Mouse (Mus musculus) heart, postnatal 14 days (tissue): ENCODE results near the gene Pnrc2. TPM values are rescaled to one million over a fixed set of nuclear protein-coding genes. Genes with fewer than 3 reads are reported as not detected.

Source experiments
- DNase-seq, 2 experiments: peaks; one replicate each; pipeline ENCODE4 v3.0.0; 2021 to 2022
- intact Hi-C: fragments of 180-260 bp; cut with DNase I; formaldehyde crosslinking; loops from one replicate; pipeline ENCODE4 v1.15.1; 2025
- total RNA-seq, 2 experiments: library from RNA; stranded (reverse); gene quantifications; 2 replicates each; pipeline ENCODE4 v1.2.3; 2021

Pnrc2 gene
- total RNA-seq, 2 experiments from 2014 or later = 79.0 to 84.8 TPM

DNA sequence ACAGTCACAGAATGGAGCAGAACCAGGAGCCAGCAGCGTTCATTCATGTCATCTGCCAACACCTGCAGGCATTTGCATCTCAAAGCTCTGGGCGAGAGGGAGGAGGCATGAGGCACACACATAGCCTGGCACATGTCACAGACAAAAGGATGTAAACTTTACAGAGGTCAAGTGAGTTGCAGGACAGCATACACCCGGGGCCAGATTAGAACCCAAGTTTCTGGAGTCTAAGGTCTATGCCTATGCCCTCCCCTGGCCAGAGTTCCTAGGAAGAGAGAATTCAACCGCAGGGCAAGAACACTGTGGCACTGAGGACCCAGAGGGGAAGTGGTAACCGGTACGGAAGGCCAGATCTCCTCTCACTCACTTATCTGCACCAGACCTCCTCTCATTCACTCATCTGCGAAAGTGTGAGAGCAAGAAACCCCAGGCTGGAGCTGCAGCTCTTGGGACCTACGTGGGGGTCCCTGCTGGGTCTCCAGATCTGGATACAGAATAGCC, 21.5 kb upstream of the Pnrc2 start, which contains the start of gene Cnr2:
Gene Cnr2 (plus strand): TSS at position 324 of the 501 bp plus-strand sequence.
- intact Hi-C loops = no loop called here
- no peak for DNase-seq

DNA sequence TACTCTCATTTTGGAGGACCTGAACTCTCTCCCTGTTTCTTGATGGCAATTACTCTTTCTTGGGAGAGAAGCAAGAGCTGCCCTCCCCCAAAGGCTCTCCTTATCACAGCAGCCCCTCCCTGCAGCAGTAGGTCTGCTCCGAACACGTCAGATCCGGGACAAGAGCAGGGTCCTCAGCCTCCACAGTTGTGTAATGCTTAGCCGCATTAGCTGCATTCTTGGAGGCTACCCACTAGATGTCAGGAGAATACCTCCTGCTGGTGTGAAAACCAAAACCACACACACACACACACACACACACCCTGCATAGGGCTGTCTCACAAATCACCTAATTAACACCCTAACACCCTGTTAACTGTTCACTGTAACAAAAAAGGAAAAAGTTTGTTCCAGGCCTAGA, 19.2 kb upstream of the Pnrc2 start:
- intact Hi-C loops = loop anchor here (5.0 kb wide), 3 partner anchors 39 to 159 kb away; partner anchors contain the start of genes Gale and Rpl11

DNA sequence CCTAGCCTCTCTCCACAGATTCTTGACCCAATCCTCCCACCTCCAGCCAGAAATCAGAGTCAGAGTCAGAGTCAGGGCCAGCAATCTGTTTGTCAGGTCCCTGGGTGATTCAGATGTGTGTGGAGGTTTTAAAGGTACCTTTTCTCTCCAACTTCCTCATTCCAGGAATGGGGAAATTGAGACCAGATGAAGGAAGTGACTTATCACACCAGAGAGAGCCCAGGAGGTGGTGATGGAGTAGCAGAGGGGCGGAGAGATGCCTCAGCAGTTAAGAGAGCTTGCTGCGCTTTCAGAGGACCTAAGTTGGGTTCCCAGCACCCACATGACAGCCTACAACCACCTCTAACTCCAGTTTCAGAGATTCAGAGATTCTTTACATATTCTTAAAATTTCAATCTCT, 17.9 kb upstream of the Pnrc2 start:
- intact Hi-C loops = loop anchor here (2.0 to 5.0 kb wide), 4 partner anchors 27 to 161 kb away; partner anchors contain the start of genes Gale and Rpl11

More for the DNA sequence above, 19.2 kb upstream of the Pnrc2 start:
- no peak for DNase-seq

GRCm38 (mm10) chr4:135889884-135890283, 16.2 kb upstream of the Pnrc2 start:
- intact Hi-C loops = loop anchor here (2.0 to 10.0 kb wide), 5 partner anchors 29 to 185 kb away; partner anchors contain the start of genes Gale and Rpl11
- DNase-seq = peak; percentile 82 to 88

More for the DNA sequence above, 17.9 kb upstream of the Pnrc2 start:
- DNase-seq = no peak

DNA sequence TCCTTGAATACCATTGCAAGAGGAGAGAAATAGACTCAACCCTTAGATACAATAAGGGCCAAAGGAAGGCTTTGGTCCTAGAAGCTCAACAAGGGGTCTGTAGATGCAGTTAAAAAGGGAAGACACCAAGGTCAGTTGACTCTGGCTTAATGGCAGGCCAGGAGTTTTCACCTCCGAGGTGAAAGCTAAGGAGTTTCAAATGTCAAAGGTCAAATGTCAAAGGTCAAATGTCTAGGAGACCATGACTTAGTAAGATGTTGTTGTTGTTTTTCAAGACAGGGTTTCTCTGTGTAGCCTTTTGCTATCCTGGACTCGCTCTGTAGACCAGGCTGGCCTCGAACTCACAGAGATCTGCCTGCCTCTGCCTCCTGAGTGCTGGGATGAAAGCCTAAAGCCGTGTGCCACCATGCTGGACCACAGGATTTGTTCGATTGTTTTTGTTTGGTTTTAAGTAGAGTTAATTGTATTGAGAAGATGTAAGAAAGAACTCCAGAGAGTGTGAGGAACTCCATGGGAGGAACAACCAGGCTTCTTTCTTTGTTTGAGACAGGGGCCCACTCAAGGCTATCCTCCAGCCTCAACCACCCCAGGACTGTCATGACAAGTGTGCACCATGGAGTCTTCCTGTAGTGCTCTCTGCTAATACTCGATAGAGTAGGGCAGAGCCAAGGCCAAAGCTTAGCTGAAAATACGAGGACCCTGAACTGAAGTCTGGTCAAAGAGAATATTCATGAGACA, 15.7 kb upstream of the Pnrc2 start:
- intact Hi-C loops = loop anchor here (10.0 kb wide), 1 partner anchor 185 kb away; no protein-coding TSS in a partner anchor
- DNase-seq = no peak

DNA sequence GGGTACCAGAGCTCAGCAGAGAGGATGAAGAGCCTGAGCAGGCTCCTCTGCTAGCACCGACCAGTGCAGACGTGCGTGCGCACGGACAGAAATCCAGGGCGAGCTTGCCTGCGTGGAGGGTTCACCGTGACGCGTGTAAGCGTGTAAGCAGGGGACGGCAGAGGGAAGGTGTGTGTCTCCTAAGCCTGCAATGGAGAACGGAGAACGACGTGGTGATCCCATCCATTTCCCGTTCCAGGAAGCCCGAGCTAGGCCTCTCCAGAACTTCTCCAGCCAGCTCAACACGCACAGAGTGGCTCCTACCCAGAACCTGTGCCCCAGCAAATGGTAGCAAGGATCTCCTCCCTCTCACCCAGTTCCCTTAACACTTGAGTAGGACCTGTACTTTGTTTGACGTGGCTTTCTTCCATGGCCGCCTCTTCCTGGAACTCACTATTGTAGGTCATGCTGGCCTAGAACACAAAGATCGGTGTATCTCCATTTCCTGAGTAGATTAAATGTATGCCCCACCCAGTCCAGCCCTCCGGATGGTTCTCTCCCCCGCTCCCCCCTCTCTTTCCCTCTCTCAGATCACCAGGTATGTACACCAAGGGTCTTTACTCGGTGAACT, 14.9 kb upstream of the Pnrc2 start:
- no peak for DNase-seq
- intact Hi-C loops = loop anchor here (10.0 kb wide), 1 partner anchor 184 kb away; no protein-coding TSS in a partner anchor

DNA sequence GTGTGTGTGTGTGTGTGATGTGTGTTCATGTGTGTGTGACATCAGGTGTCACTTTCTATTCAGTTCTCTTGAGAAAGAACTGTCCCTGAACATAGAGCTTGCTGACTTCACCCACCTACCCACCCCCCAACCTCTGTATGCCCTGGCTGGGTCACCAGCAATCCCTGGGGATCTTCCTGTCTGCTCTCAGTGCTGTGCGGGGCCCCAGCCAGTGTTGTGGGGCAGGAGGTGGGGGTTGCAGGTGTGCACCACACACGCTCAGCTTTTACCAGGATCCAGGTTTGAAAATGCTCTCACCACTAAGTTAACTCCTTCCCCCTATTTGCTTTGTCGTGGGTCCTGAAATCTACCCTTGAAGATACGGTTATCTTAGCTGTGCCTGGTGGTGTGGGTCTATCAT, 12.5 kb upstream of the Pnrc2 start:
- no peak for DNase-seq
- intact Hi-C loops = loop anchor here (10.0 kb wide), 1 partner anchor 181 kb away; no protein-coding TSS in a partner anchor

- intact Hi-C loops = loop anchor here (10.0 kb wide), 1 partner anchor 181 kb away; no protein-coding TSS in a partner anchor
These were observed 12.0 kb upstream of the Pnrc2 start for GRCm38 (mm10) chr4:135885676-135886075.

GRCm38 (mm10) chr4:135884531-135884930, 10.9 kb upstream of the Pnrc2 start:
- DNase-seq = no peak
- intact Hi-C loops = loop anchor here (10.0 kb wide), 1 partner anchor 180 kb away; no protein-coding TSS in a partner anchor

More at GRCm38 (mm10) chr4:135885676-135886075, 12.0 kb upstream of the Pnrc2 start:
- DNase-seq = no peak

- no peak for DNase-seq
- intact Hi-C loops = loop anchor here (10.0 kb wide), 1 partner anchor 179 kb away; no protein-coding TSS in a partner anchor
These were observed 10.3 kb upstream of the Pnrc2 start for GRCm38 (mm10) chr4:135883881-135884516.

DNA sequence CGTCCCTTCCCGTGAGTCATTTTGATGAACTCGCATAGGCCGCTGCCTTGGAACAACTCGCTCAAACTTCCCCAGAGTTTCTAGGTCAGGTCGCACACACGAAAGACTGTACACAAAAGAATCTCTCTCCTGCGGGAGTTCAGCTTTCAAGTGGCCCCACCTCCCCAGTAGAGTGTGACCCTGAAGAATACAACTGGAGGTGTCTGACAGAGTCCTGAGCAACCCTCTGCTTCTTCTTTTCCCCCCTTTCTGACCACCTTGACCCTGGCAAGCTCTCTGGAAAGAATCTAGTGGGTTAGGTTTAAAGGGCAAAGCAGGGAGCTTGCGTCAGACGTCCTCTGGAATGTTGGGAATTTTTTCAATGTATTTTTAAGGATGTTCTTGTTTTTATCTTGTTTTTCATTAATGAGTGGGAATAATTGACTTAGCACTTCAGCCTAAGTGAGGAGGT, 9.8 kb upstream of the Pnrc2 start:
- intact Hi-C loops = loop anchor here (10.0 kb wide), 1 partner anchor 179 kb away; no protein-coding TSS in a partner anchor
- no peak for DNase-seq

DNA sequence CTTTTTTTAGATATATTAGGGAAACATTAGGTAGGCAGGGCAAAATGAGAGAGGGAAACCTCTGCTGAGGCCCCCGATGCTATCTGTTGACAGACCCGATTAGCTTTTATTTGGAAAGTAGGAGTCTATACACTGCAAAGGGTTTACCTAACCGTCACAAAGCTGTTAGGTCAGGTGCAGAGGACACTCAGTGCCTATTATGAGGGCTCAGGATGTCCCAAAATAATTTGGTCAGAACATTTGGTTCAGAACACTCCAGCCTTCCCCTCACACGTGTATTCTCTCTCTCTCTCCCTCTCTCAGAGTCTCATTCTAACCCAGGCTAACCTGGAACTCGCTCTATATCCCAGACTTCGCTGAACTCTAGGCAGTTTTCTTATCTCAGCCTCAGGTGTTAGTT, 8.4 kb upstream of the Pnrc2 start:
- DNase-seq = no peak
- intact Hi-C loops = loop anchor here (10.0 kb wide), 1 partner anchor 177 kb away; no protein-coding TSS in a partner anchor

- intact Hi-C loops = loop anchor here (10.0 kb wide), 1 partner anchor 176 kb away; no protein-coding TSS in a partner anchor
- no peak for DNase-seq
These were observed 6.9 kb upstream of the Pnrc2 start for GRCm38 (mm10) chr4:135880576-135880975.

GRCm38 (mm10) chr4:135880018-135880417, 6.4 kb upstream of the Pnrc2 start:
- DNase-seq = no peak
- intact Hi-C loops = loop anchor here (10.0 kb wide), 1 partner anchor 175 kb away; no protein-coding TSS in a partner anchor

- intact Hi-C loops = no loop called here
These were observed 5.4 kb upstream of the Pnrc2 start for GRCm38 (mm10) chr4:135879021-135879420.

DNA sequence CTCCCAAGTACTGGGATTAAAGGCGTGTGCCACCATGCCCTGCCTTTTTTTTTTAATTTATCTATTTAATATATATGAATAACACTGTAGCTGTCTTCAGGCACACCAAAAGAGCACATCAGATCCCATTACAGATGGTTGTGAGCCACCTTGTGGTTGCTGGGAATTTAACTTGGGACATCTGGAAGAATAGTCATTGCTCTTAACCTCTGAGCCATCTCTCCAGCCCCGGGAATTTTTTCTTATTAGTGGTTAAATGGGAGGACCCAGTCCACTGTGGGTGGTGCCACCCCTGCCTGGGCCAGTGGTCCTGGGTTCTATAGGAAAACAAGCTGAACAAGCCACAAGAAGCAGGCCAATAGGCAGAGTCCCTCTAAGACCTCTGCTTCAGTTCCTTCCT, 4.1 kb upstream of the Pnrc2 start:
- intact Hi-C loops = loop anchor here (2.0 kb wide), 2 partner anchors 55 to 77 kb away; no protein-coding TSS in a partner anchor
- peak in 1 of 2 experiments; percentile 48 for DNase-seq

More at GRCm38 (mm10) chr4:135879021-135879420, 5.4 kb upstream of the Pnrc2 start:
- no peak for DNase-seq

DNA sequence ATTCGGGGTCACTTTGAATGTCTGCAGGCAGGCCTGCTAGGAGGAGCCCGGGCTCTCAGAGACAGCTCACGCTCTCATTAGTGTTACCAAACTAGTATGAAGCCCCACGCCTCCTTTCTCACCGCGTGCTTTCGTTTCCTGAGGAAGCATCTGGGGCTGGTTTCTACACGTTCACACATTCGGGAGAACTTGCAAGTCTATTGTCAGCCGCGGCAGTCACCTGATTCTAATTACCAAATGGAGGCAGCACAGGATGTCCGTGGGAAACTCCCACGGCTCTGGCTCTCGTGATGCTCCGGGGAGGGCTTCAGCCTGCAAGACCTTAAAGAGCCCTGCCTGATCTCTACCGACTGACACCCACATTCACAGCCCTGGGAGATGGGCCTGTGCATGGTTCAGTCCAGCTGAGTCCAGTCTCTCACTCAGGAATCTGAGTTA, 3.0 kb upstream of the Pnrc2 start:
- intact Hi-C loops = loop anchor here (2.0 kb wide), 2 partner anchors 54 to 76 kb away; no protein-coding TSS in a partner anchor
- peak; percentile 76 to 78 for DNase-seq

- intact Hi-C loops = loop anchor here (2.0 kb wide), 2 partner anchors 53 to 75 kb away; no protein-coding TSS in a partner anchor
- DNase-seq = peak; percentile 68 to 70
These were observed 2.4 kb upstream of the Pnrc2 start for GRCm38 (mm10) chr4:135875991-135876582.

DNA sequence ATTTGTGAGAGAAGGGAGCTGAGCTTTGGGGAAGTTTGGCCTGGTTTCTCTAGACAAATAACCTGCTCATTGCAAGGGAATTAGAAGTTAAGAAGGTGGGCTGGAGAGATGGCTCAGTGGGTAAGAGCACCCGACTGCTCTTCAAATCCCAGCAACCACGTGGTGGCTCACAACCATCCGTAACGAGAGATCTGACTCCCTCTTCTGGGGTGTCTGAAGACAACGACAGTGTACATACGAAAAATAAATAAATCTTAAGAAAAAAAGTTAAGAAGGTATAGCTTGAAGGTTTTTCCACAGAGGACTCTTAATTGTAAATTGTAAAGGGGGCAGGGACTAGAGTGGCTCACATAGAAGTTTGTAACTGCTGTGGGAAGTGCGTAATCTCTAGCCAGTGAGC, 1.9 kb upstream of the Pnrc2 start:
- intact Hi-C loops = no loop called here
- no peak for DNase-seq
